Mouse (Mus musculus): ENCODE measurements around the gene Cactin.

GRCm38 (mm10) chr10:81305663-81306062, 15.2 kb upstream of the Cactin start:
- TF ChIP-seq CTCF (IDR thresholded peaks at IDR 0.05; ENCODE audit: borderline replicate concordance, extremely low read depth, insufficient read depth, insufficient read length) (no peak), POLR2A (IDR thresholded peaks at IDR 0.05; ENCODE audit: borderline replicate concordance, extremely low read depth, insufficient read depth, insufficient read length, poor library complexity, severe bottlenecking) (no peak)
